Mouse (Mus musculus): ENCODE data around the gene Sphk1.
A peak's percentile ranks its signal among the peaks of the same experiment; 100 is the strongest.

Gene Sphk1

GRCm38 (mm10) chr11:116580031-116580652 is 49.4 kb downstream of the Sphk1 start:
- peak; percentile 38 for DNase-seq (ENCODE audit: low read depth)

GRCm38 (mm10) chr11:116580711-116581375 is 50.1 kb downstream of the Sphk1 start:
- no peak for DNase-seq (ENCODE audit: low read depth)

- peak; percentile 64 for DNase-seq (ENCODE audit: low read depth)
Observed at GRCm38 (mm10) chr11:116581376-116581814, 50.7 kb downstream of the Sphk1 start, which contains the start of gene Ube2o. Gene Ube2o, minus strand, starts transcription at chr11:116581447.

- DNase-seq (ENCODE audit: low read depth): no peak
Observed at GRCm38 (mm10) chr11:116585682-116586081, 55.0 kb downstream of the Sphk1 start.
